Mouse (Mus musculus) NIH3T3 (cell line): Measurements from ENCODE around the gene Sds.
A peak's percentile ranks its signal among the peaks of the same experiment; 100 is the strongest.
"Not testable (repeated sequence)": the region's sequence is repeated elsewhere in the genome, so short reads cannot be mapped to it uniquely, and the experiment has no call there.

Experiments
- DNase-seq: peaks from one replicate; pipeline ENCODE4 v3.0.0-alpha.2; 2012; ENCODE audit warnings: low read depth

The Sds gene

DNA sequence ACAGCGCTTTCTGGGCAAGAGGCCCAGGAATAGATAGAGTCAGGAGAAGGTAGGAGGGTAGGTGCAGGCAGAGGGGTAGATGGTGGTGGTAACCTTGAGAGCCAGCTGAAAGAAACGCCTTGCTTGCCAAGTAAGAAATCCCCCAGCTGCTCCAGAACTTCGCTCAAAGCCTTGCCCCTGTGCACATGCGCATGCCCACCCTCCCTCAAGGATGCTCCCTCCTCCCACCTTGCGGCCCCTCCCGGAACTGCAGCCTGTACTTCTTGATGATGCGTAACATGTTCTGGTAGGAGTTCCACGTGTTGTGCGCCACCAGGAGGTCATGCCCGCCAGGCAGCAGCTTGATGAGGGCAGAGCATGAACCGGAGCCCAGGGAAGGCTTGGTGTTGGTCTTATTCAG, 16.1 kb downstream of the Sds start:
- DNase-seq = no peak

DNA sequence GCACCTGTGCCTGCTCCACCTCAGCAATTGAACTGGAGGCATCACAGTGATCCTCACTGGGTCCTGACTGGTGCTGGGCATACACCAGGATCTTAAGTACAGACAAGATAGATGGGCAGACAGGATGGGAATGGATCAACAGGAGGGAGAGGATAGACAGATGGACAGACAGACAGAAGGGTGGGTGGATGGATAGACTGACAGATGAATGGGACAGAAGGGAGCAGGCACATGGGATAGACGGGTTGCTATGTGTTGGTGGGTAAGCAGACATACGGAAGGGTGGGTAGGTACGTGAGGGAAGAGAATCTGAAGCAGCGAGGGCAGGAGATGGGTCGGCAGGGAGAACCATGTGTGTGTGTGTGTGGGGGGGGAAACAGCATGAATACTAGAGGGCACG, 17.1 kb downstream of the Sds start:
- no peak for DNase-seq

DNA sequence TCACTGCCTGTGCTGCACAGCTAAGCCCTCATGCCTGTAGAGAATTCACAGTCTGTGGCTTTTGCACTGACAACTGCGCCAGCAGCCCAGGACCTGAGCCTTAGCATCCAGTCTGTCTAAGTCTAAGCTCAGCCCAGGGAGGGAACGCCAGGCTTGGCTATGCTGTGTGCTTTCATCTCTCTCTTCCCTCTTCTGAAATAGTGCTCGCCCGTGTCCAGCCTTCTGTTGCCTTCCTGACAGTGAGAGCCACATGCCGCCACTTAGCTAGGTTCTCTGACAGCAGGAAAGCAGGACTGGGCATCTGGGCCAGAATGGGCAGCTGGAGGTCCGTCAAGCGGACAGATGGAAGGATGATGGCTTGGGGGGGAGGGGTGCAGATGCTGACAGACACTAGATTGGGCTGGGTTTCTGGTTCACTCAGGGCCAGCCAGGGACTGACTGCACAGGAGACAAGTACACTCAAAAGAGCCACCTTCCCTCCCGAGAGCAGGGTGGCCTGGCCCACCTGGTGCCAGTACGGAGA, 17.6 kb downstream of the Sds start:
- no peak for DNase-seq

GRCm38 (mm10) chr5:120495064-120495702, 18.9 kb downstream of the Sds start:
- no peak for DNase-seq

- DNase-seq = no peak
Measured at GRCm38 (mm10) chr5:120495703-120496226, 19.4 kb downstream of the Sds start.

- DNase-seq = no peak
Measured at GRCm38 (mm10) chr5:120497071-120497470, 20.7 kb downstream of the Sds start.

DNA sequence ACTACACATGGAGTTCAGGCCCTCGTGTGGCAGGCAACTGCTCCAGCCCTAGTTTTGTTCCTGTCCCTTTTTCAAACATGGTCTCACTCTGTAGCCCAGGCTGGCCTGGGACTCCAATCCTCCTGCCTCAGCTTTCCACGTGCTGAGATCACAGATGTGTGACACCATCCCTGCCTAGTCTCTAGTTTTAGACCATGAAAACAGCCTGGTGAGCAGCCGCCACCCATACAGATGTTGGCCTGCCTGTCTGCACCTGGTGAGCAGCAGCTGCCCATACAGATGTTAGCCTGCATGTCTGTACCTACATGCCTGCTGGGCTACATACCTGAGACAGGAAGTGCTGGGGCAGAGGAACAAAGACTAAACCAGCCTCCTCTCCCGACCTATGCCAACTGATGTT, 22.9 kb downstream of the Sds start:
- DNase-seq = no peak

- DNase-seq = not testable (repeated sequence)
Measured at GRCm38 (mm10) chr5:120500609-120501008, 24.3 kb downstream of the Sds start.

DNA sequence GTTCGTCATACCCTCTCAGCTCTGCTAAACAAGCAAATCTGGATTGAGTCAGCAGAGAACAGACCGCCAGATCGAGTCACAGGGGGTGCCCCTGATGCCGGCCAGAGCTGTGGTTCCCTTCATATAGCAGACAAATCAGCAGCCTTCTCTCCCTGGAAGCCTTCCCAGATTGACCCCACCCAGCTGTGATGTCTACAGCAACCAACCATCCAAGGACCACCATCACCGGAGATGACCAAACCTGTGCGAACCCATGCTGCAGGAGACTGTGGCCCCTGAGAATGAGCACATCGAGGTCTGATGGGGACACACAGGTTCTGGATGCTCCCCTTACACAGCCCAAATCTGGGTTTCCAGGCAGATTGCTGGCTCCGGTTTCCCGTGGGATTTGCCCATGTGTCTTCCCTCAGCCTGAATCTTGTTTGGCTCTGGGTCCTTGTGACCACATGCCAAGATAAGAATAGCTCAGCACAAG, 25.9 kb downstream of the Sds start:
- DNase-seq = peak; percentile 80

DNA sequence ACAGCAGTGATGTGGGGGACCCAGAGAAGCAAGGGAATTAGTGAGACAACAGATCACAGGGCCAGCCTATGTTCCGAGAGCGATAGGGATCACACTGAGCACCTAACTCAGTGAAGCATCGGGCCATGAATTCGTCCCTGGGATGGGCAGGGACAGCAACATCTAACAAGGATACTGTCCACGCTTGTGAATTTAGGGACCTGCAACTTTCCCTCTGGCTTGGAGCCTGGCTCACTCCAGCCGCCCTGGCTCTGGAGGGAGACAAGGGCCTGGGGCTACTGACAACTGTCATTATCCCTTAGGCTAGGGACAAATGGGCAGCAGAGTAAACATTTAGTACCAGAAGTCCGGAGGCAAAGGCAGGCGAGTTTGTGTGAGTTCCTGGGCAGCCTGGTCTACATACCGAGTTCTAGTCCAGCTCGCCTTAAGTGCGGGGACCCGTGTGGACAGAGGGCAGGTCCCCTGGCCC, 26.4 kb downstream of the Sds start:
- DNase-seq = peak; percentile 33

DNA sequence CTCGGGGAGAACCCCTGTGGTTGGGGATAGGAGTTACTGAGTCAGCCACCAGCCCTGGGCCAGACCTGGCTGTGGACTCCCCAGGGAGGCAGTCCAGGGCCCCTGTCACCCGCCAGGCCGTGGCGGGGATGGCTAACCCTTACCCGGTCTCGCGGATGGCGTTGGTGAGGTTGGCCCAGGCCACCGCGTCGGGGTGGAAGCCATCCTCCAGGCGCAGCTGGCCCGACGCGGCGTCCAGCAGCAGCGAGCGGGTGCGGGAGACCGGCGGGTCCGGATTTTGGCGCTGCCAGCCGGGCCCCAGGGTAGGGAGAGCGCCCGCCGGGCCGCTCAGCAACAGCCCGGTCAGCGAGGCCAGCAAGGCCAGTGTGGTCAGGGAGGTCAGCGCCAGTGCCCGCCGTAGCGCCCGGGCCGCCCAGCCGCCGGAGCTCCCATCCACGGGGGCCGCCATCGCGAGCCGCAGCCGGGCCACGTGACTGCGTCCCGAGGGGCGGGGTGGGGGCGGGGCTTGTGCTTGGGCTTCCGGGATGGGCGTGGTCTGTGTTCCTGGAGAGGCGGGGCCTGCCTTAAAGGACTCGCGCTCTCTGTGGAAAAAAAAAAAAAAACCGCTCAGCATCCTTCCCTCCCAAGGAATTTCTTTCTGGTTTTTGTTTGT, 26.9 kb downstream of the Sds start, which contains the start of gene Plbd2:
Gene Plbd2, minus strand, starts transcription at position 482 of the 652 bp plus-strand sequence.
- peak; percentile 96 for DNase-seq

- peak; percentile 90 for DNase-seq
Measured at GRCm38 (mm10) chr5:120505368-120505767, 29.0 kb downstream of the Sds start.

GRCm38 (mm10) chr5:120505781-120506180, 29.5 kb downstream of the Sds start:
- no peak for DNase-seq

DNA sequence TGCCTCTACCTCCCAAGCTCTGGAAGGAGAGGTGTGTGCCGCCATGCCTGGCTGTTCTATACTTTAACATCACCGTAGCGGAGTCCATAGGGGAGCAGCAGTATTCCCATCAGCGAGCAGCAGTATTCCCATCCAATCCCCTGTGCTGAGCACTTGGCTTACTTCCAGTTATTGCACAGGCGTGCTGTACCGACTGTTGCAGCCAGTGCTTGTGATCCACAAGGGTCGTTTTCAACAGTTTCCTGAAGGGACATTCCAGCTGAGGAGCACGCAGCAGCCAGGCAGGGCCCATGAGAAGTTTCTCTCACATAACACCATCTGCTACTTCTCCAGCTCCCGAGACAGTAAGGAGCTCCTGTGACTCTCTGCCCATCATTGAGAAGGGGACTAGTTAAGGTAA, 30.2 kb downstream of the Sds start:
- DNase-seq = no peak

DNA sequence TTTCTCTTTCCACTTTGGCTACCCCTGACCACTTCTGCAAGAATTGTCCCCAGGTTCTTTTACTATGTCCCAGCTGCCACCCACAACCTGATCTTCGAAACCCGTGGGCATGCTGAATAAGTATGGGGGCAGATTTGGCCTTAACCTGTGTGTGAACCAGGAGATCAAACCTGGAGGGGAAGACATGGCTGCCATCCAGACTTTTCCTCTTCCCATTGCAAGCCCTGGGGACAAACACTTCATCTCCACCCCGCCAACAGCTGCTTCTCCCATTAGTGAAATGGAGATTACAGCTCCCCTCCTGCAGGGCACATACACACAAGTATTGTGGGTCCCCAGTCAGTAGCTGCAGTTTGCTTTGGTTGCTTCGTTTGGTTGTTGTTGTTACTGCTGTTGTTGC, 31.0 kb downstream of the Sds start:
- no peak for DNase-seq

GRCm38 (mm10) chr5:120510982-120511642, 34.8 kb downstream of the Sds start, which contains the start of gene Slc8b1:
TSS of gene Slc8b1 (plus strand) at chr5:120511168.
- peak; percentile 97 for DNase-seq

DNA sequence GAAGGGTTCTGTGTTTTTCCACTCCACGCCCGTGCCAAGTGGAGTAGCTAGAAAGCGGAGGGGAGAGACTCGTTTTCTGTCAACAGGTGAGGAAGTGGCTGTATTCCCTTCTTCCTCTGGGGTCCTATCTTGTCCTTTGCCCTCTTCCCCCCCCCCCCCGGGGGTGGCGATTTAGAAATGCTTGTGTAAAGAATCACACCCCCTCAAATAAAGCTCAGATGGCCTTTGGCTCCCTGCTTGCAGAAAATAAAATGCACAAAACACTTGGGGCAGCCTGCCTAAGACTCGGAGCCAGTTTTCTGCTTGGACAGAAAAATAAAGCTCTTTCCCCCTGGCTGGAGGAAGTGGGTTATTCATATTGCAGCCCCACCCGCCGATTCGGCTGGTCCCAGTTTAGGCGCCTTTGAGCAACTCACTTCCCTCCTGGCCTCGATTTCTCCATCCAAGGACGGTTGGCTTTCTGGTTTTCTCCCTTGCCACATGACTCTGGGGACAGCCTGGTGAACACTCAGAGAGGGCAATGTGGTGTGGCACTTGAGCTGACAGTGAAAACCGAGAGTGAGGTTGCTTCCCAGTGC, 35.4 kb downstream of the Sds start:
- DNase-seq = peak; percentile 49

DNA sequence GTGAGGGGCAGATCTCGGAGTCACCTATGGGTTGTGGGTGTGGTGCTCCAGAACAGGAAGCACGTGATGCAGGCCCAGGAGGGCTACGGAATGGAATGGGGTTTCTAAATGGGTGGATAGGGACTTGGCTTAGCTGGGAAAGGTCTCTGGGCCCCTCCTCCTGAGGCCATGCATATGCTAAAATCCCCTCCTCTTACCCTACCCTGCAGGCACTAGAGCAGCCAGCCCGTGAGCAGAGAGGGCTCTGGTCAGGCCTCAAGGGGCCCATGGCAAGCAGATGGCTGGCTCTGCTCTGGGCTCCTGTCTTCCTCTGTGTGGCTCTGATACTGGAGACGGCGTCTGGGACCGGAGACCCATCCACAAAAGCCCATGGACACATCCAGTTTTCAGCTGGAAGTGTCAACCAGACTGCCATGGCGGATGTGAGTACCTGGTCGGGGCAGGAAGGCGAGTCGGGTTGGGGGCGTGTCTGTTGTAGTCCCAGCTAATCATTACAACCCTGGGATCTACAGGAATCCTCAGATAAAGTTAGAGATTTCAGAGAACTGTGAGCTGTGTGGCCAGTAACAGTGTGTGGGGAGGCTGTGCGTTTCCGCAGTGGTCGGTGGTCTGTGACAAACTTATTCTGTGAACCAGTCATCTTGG, 36.7 kb downstream of the Sds start:
- DNase-seq = no peak

- no peak for DNase-seq
Measured at GRCm38 (mm10) chr5:120514031-120514677, 37.8 kb downstream of the Sds start.

GRCm38 (mm10) chr5:120514754-120515153, 38.4 kb downstream of the Sds start:
- peak; percentile 75 for DNase-seq

DNA sequence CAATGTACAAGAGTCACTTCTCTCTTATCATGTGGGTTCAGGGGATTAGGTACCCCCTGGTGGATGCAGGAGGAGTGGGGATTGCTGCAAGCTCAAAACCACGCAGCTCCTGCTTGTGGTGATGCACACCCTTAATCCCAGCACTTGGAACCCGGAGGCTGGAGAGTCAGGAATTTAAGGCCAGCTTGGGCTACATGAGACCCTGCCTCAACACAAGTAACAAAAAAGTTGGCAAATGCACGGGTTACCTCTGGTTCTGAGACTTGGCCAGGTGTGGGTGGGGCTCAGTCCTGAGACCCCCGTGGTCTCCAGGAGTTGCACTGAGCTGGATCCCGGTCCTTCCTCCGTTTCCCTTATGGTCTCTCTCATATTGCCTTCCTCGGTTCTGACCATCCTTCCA, 39.1 kb downstream of the Sds start:
- no peak for DNase-seq
